Mouse (Mus musculus) stomach, postnatal 0 days (tissue): ENCODE data around the gene Six5.

Source experiments
- CTCF ChIP-seq: IDR thresholded peaks from 2 replicates; pipeline ENCODE4 v1.5.1; 2016; ENCODE audit warnings: antibody characterized with exemption, low read depth, mild to moderate bottlenecking, moderate library complexity
- EP300 ChIP-seq: optimal IDR thresholded peaks from 2 replicates; pipeline ENCODE3; 2016; ENCODE audit warnings: antibody characterized with exemption

- TF ChIP-seq CTCF: peak; percentile 54
- no peak for TF ChIP-seq EP300
Observed at GRCm38 (mm10) chr7:19118028-19118771, 23.8 kb downstream of the Six5 start, which contains the start of gene Gm4969.
